Mouse (Mus musculus): ENCODE data around the gene Ssr2. TPM values are rescaled to one million over a fixed set of nuclear protein-coding genes. Genes with fewer than 3 reads are reported as not detected.
"Not testable (repeated sequence)": the region's sequence is repeated elsewhere in the genome, so short reads cannot be mapped to it uniquely, and the experiment has no call there.

Ssr2 gene
- polyA plus RNA-seq, 1 experiment from 2014 or later: 164 TPM

DNA sequence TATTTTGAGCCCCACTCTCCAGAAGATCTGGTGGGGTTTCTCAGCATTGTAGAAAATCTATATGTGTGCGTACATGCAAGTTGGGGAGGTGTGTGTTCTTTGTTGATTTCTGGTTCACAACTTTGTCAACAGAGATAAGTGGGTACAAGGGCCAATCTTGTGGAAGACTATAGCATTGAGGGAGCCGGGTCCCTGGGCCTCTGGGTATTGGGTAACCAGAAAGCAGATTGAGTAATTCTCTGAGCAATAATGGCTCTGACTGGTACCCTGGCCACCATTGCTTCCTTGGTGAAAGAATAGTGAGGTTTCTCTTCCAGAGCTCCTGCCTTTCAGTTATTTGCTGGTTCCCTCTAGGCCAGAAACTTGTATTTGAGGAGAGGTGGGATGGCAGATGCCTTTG is 6.6 kb upstream of the Ssr2 start:
- Histone ChIP-seq H3K27ac (no peak overlapping the region), H3K27me3 (no peaks in the 10 kb centered on the region), H3K4me3 (no peak overlapping the region), H3K4me2 (no peak overlapping the region), H3K9ac (no peak overlapping the region), H3K36me3 (peaks cover 56% of the 10 kb centered on the region), H3K4me1 (replicated peaks) (peaks cover 10% of the 10 kb centered on the region), H3K9me3 (replicated peaks) (no peaks in the 10 kb centered on the region)
- ATAC-seq (replicated peaks; ENCODE audit: insufficient number of reproducible peaks, insufficient read depth, low FRiP score, low read depth): no peak
- 93% methylated on average over 2 of the region's 2 CpGs for WGBS

DNA sequence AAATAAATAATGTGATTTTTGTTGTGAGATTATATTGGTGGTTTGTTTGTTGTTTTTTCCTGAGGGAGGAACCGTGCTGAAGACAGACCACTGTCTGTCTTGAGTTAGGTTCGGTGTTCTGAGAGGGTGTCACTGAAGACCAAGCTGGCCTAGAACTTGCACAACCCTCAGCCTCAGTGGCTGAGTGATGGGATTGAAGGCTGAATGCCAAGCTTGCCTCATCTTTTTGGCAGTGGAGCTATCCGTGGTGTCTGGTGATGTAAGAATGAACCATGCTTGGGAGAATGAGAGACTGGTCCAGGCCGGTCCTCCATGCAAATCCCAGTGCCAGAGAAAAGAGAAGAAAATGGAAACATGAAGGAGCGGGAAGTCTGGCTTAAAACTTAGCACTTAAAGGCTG is 6.0 kb upstream of the Ssr2 start:
- H3K27me3 ChIP-seq: no peaks in the 10 kb centered on the region
- H3K27ac ChIP-seq: no peak overlapping the region
- no peak overlapping the region for H3K4me2 ChIP-seq
- WGBS: 91% methylated on average over 5 of the region's 5 CpGs
- H3K9me3 ChIP-seq (replicated peaks): no peaks in the 10 kb centered on the region
- no peak overlapping the region for H3K4me3 ChIP-seq
- peaks cover 50% of the 10 kb centered on the region for H3K36me3 ChIP-seq
- peaks cover 10% of the 10 kb centered on the region for H3K4me1 ChIP-seq (replicated peaks)
- H3K9ac ChIP-seq: no peak overlapping the region
- no peak for ATAC-seq (replicated peaks; ENCODE audit: insufficient number of reproducible peaks, insufficient read depth, low FRiP score, low read depth)

GRCm38 (mm10) chr3:88570341-88570740 is 5.3 kb upstream of the Ssr2 start:
- no peaks in the 10 kb centered on the region for H3K27me3 ChIP-seq
- peaks cover 10% of the 10 kb centered on the region for H3K4me1 ChIP-seq (replicated peaks)
- no peak for ATAC-seq (replicated peaks; ENCODE audit: insufficient number of reproducible peaks, insufficient read depth, low FRiP score, low read depth)
- peaks cover 44% of the 10 kb centered on the region for H3K36me3 ChIP-seq
- WGBS: 91% methylated on average over 10 of the region's 10 CpGs
- H3K9ac ChIP-seq: no peak overlapping the region
- H3K27ac ChIP-seq: no peak overlapping the region
- H3K4me3 ChIP-seq: no peak overlapping the region
- no peaks in the 10 kb centered on the region for H3K9me3 ChIP-seq (replicated peaks)
- H3K4me2 ChIP-seq: no peak overlapping the region

GRCm38 (mm10) chr3:88571856-88572255 is 3.8 kb upstream of the Ssr2 start:
- no peaks in the 10 kb centered on the region for H3K4me1 ChIP-seq (replicated peaks)
- no peaks in the 10 kb centered on the region for H3K27me3 ChIP-seq
- H3K9ac ChIP-seq: no peak overlapping the region
- no peak overlapping the region for H3K27ac ChIP-seq
- no peak overlapping the region for H3K4me3 ChIP-seq
- H3K4me2 ChIP-seq: no peak overlapping the region
- no peak for ATAC-seq (replicated peaks; ENCODE audit: insufficient number of reproducible peaks, insufficient read depth, low FRiP score, low read depth)
- peaks cover 29% of the 10 kb centered on the region for H3K36me3 ChIP-seq
- H3K9me3 ChIP-seq (replicated peaks): no peaks in the 10 kb centered on the region
- WGBS: 83% methylated on average over 1 of the region's 1 CpGs

DNA sequence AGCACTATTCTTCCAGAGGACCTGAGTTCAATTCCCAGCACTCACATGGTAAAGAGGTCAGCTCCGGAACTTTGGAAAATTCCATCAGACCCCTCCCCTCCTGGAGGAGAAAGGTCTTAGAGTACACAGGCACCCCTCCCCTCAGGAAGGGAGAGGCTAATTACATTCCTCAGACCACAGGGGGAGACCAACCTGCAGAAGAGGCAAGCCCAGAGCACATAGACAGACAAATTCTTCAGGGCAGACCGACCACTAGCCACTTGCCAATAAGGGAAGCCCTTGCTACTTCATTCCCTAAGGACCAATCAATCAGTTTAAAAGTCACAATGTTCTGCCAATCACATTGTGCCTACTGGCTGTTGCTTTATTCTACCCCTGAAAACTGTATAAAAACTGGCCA is 2.8 kb upstream of the Ssr2 start:
- Histone ChIP-seq H3K27ac (no peak overlapping the region), H3K27me3 (no peaks in the 10 kb centered on the region), H3K4me1 (replicated peaks) (no peaks in the 10 kb centered on the region), H3K4me3 (no peak overlapping the region), H3K9ac (no peak overlapping the region), H3K9me3 (replicated peaks) (no peaks in the 10 kb centered on the region), H3K36me3 (peaks cover 22% of the 10 kb centered on the region), H3K4me2 (no peak overlapping the region)
- no peak for ATAC-seq (replicated peaks; ENCODE audit: insufficient number of reproducible peaks, insufficient read depth, low FRiP score, low read depth)
- 77% methylated on average over 2 of the region's 2 CpGs for WGBS

DNA sequence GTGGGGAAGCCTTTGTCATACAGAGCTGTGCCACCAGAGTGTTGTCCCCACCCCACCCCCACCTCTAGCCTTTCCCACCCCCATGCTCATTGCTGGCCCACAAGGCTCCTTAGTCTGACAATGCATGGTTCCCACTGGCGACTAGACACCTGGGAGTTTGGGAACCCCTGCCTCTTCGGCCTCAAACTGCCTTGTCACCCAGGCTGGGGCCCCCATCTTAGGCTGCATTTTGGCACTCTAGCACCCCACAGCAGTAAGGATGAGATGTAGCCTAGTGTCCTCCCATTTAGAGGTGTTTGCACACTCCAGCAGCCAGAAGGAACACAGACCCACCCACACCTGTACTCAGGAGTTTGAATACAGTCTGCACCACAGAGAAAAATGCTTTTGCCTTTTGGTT is 1.9 kb upstream of the Ssr2 start:
- no peak for ATAC-seq (replicated peaks; ENCODE audit: insufficient number of reproducible peaks, insufficient read depth, low FRiP score, low read depth)
- Histone ChIP-seq H3K9me3 (replicated peaks) (no peaks in the 10 kb centered on the region), H3K9ac (no peak overlapping the region), H3K4me3 (no peak overlapping the region), H3K27me3 (no peaks in the 10 kb centered on the region), H3K36me3 (peaks cover 12% of the 10 kb centered on the region), H3K4me1 (replicated peaks) (no peaks in the 10 kb centered on the region), H3K4me2 (no peak overlapping the region), H3K27ac (no peak overlapping the region)
- 75% methylated on average over 2 of the region's 2 CpGs for WGBS

DNA sequence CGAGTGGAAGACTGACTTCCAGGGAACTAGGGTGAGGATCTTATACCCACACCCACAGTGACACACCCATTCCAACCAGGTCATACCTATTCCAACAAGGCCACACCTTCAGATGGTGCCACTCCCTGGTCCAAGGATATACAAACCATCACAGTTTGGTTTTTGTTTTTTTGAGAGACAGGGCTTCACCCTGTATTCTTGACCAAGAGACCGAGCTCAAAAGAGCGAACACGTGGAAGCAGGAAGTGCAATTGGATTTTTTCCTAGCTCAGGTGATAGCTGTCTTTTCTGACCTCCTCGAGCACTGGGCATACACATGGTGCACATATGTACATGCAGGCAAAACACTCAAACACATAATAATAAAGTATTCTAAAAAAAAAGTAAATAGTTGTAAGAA is 2.2 kb downstream of the Ssr2 start:
- H3K9ac ChIP-seq; H3K4me3 ChIP-seq; H3K27ac ChIP-seq; ATAC-seq (replicated peaks; ENCODE audit: insufficient number of reproducible peaks, insufficient read depth, low FRiP score, low read depth); H3K9me3 ChIP-seq (replicated peaks); H3K27me3 ChIP-seq; H3K4me2 ChIP-seq: not testable (repeated sequence)
- 80% methylated on average over 5 of the region's 5 CpGs for WGBS
- H3K4me1 ChIP-seq (replicated peaks): peaks cover 12% of the 10 kb centered on the region
- peaks cover 18% of the 10 kb centered on the region for H3K36me3 ChIP-seq

- H3K36me3 ChIP-seq: peaks cover 27% of the 10 kb centered on the region
- no peaks in the 10 kb centered on the region for H3K9me3 ChIP-seq (replicated peaks)
- no peaks in the 10 kb centered on the region for H3K27me3 ChIP-seq
- H3K4me3 ChIP-seq: peak overlapping the region; percentile 69
- H3K9ac ChIP-seq: no peak overlapping the region
- peak overlapping the region; percentile 73 for H3K4me2 ChIP-seq
- 0 out of 2 replicates have a peak, but pooled peaks have one; percentile 23 for ATAC-seq (replicated peaks; ENCODE audit: insufficient number of reproducible peaks, insufficient read depth, low FRiP score, low read depth)
- WGBS: 39% methylated on average over 8 of the region's 8 CpGs
- no peak overlapping the region for H3K27ac ChIP-seq
- H3K4me1 ChIP-seq (replicated peaks): peaks cover 12% of the 10 kb centered on the region
These were observed 3.1 kb downstream of the Ssr2 start for GRCm38 (mm10) chr3:88578498-88579424.

GRCm38 (mm10) chr3:88579454-88580117 is 3.9 kb downstream of the Ssr2 start:
- peak; percentile 68 for ATAC-seq (replicated peaks; ENCODE audit: insufficient number of reproducible peaks, insufficient read depth, low FRiP score, low read depth)
- H3K9ac ChIP-seq: peak overlapping the region; percentile 81

GRCm38 (mm10) chr3:88585769-88586168 is 10.1 kb downstream of the Ssr2 start:
- peaks cover 8% of the 10 kb centered on the region for H3K4me1 ChIP-seq (replicated peaks)
- H3K27me3 ChIP-seq: no peaks in the 10 kb centered on the region
- peaks cover 64% of the 10 kb centered on the region for H3K36me3 ChIP-seq
- H3K4me3 ChIP-seq: no peak overlapping the region
- no peak overlapping the region for H3K27ac ChIP-seq
- WGBS: 90% methylated on average over 6 of the region's 6 CpGs
- ATAC-seq (replicated peaks; ENCODE audit: insufficient number of reproducible peaks, insufficient read depth, low FRiP score, low read depth): no peak
- no peaks in the 10 kb centered on the region for H3K9me3 ChIP-seq (replicated peaks)
- no peak overlapping the region for H3K9ac ChIP-seq
- H3K4me2 ChIP-seq: no peak overlapping the region

More at GRCm38 (mm10) chr3:88579454-88580117, 3.9 kb downstream of the Ssr2 start:
- Histone ChIP-seq H3K4me3 (peak overlapping the region; percentile 69), H3K4me2 (peak overlapping the region; percentile 73), H3K36me3 (peaks cover 31% of the 10 kb centered on the region), H3K4me1 (replicated peaks) (peaks cover 12% of the 10 kb centered on the region), H3K27me3 (no peaks in the 10 kb centered on the region), H3K27ac (peak overlapping the region; percentile 70), H3K9me3 (replicated peaks) (no peaks in the 10 kb centered on the region)
- under 1% methylated on average over 34 of the region's 34 CpGs for WGBS

DNA sequence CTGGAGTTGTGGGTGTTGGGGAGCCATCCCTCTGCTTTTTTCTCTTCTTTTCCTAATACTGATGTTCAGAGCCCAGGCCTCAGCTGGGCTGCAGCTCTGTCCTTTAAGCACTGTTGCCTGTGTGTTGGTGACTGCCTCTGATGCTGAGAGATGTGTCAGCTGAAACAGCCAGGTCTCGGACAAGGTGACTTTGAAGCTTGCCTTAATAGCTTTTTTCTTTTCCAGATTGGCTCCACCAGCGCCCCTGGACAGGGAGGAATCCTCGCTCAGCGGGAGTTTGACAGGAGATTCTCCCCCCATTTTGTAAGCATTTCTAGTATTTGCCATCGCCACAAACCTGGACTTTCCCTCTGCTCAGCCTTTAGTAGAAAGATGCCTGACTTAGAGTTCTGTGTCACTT is 11.0 kb downstream of the Ssr2 start:
- no peaks in the 10 kb centered on the region for H3K27me3 ChIP-seq
- H3K4me2 ChIP-seq: no peak overlapping the region
- H3K4me1 ChIP-seq (replicated peaks): peaks cover 13% of the 10 kb centered on the region
- H3K9me3 ChIP-seq (replicated peaks): no peaks in the 10 kb centered on the region
- no peak overlapping the region for H3K27ac ChIP-seq
- WGBS: 95% methylated on average over 5 of the region's 5 CpGs
- H3K9ac ChIP-seq: no peak overlapping the region
- peaks cover 58% of the 10 kb centered on the region for H3K36me3 ChIP-seq
- ATAC-seq (replicated peaks; ENCODE audit: insufficient number of reproducible peaks, insufficient read depth, low FRiP score, low read depth): no peak
- no peak overlapping the region for H3K4me3 ChIP-seq

Measured in heart, embryonic 15.5 days (tissue).